Mouse (Mus musculus): Measurements from ENCODE around the gene Camta1. TPM values are rescaled to one million over a fixed set of nuclear protein-coding genes. Genes with fewer than 3 reads are reported as not detected.
"Not testable (repeated sequence)": the region's sequence is repeated elsewhere in the genome, so short reads cannot be mapped to it uniquely, and the experiment has no call there.

Camta1 gene
- polyA plus RNA-seq, 1 experiment from 2014 or later, result 83.5 TPM

DNA sequence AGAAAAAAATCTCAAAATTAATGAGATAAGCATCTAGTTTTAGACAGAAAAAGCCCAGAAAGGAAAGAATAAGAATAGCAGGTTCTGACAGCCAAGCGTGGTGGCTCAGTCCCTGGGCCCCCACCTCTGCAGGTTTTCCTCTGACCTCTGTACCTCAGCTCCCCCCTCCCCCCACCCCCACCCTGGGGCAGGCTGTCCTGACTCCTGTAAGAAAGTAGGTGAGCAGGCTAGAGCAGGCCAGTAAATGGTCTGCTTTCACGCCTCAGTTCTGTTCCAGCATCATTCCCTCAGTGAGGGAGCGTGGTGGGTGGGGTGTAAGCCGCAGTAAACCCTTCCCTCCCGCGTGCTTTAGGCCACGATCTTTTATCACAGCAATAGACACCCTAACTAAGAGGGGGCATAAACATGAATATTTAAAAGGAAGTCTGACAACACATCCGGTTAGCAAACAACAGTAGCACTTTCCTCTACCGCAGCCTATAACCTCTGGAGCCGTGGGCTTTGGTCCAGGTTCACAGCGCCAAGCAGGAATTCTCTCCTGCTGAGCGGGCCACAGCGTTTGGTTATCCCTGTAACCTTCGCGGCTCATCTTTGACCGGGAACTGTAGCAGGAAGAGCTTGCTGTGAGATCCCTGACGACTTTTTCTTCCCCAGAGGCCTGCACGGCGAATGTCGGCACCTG is 972.3 kb downstream of the Camta1 start:
- peak; percentile 66; the same call in 1 of the 2 replicates for ATAC-seq (ENCODE audit: low FRiP score, low TSS enrichment)
- WGBS, result 35% methylated on average over 20 of the region's 20 CpGs
- peak overlapping the region; percentile 80 for H3K27ac ChIP-seq (ENCODE audit: low read length)
- H3K36me3 ChIP-seq (ENCODE audit: insufficient read depth, low read length), result no peaks in the 10 kb centered on the region
- no peaks in the 10 kb centered on the region for H3K9me3 ChIP-seq (ENCODE audit: low read length)
- peaks cover 26% of the 10 kb centered on the region for H3K4me1 ChIP-seq (ENCODE audit: insufficient read depth, low read length)
- peak overlapping the region; percentile 40 for H3K4me2 ChIP-seq (replicated peaks; ENCODE audit: low read depth, low read length)
- H3K4me3 ChIP-seq (ENCODE audit: low read length), result 0 out of 2 replicates have a peak overlapping the region, but pooled peaks have one; percentile 5
- H3K27me3 ChIP-seq (ENCODE audit: insufficient read depth, low read length), result no peaks in the 10 kb centered on the region
- peak overlapping the region; percentile 26; the same call in 1 of the 2 replicates for H3K9ac ChIP-seq (replicated peaks; ENCODE audit: low read length)

GRCm38 (mm10) chr4:150888492-150888891 is 973.2 kb downstream of the Camta1 start:
- no peak for ATAC-seq (ENCODE audit: low FRiP score, low TSS enrichment)
- Histone ChIP-seq H3K4me2 (replicated peaks; ENCODE audit: low read depth, low read length) (no peak overlapping the region), H3K4me1 (ENCODE audit: insufficient read depth, low read length) (peaks cover 26% of the 10 kb centered on the region), H3K4me3 (ENCODE audit: low read length) (no peak overlapping the region), H3K36me3 (ENCODE audit: insufficient read depth, low read length) (no peaks in the 10 kb centered on the region), H3K9ac (replicated peaks; ENCODE audit: low read length) (no peak overlapping the region), H3K27me3 (ENCODE audit: insufficient read depth, low read length) (no peaks in the 10 kb centered on the region), H3K27ac (ENCODE audit: low read length) (no peak overlapping the region), H3K9me3 (ENCODE audit: low read length) (no peaks in the 10 kb centered on the region)
- 71% methylated on average over 4 of the region's 4 CpGs for WGBS

GRCm38 (mm10) chr4:150887903-150888302 is 973.8 kb downstream of the Camta1 start:
- H3K36me3 ChIP-seq (ENCODE audit: insufficient read depth, low read length), result no peaks in the 10 kb centered on the region
- H3K9me3 ChIP-seq (ENCODE audit: low read length), result no peaks in the 10 kb centered on the region
- no peak overlapping the region for H3K9ac ChIP-seq (replicated peaks; ENCODE audit: low read length)
- H3K27ac ChIP-seq (ENCODE audit: low read length), result no peak overlapping the region
- 66% methylated on average over 5 of the region's 5 CpGs for WGBS
- no peaks in the 10 kb centered on the region for H3K27me3 ChIP-seq (ENCODE audit: insufficient read depth, low read length)
- H3K4me2 ChIP-seq (replicated peaks; ENCODE audit: low read depth, low read length), result no peak overlapping the region
- H3K4me3 ChIP-seq (ENCODE audit: low read length), result no peak overlapping the region
- ATAC-seq (ENCODE audit: low FRiP score, low TSS enrichment), result no peak; the same call in 1 of the 2 replicates
- H3K4me1 ChIP-seq (ENCODE audit: insufficient read depth, low read length), result peaks cover 26% of the 10 kb centered on the region

DNA sequence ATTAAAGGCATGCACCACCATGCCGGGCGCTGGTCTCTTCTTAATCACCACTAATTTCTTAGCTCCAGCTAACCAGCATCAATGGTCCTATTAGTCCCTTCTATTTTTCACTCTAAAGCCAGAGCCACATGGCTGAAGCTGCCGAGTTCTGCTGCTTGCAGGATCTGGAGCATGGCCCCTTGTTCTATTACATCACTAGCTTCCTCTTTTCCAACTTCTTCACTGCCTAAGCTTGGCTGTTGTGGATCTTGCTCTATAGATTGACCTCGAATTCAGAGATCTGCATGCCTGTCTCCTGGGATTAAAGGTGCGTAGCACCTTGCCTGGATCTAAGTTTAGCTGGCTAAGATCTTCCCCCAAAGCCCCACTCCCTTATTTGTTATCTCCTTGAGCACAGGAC is 979.0 kb downstream of the Camta1 start:
- WGBS, result 87% methylated on average over 5 of the region's 5 CpGs
- Histone ChIP-seq H3K4me2 (replicated peaks; ENCODE audit: low read depth, low read length) (no peak overlapping the region), H3K27ac (ENCODE audit: low read length) (no peak overlapping the region), H3K4me1 (ENCODE audit: insufficient read depth, low read length) (no peaks in the 10 kb centered on the region), H3K4me3 (ENCODE audit: low read length) (no peak overlapping the region), H3K36me3 (ENCODE audit: insufficient read depth, low read length) (no peaks in the 10 kb centered on the region), H3K27me3 (ENCODE audit: insufficient read depth, low read length) (no peaks in the 10 kb centered on the region), H3K9me3 (ENCODE audit: low read length) (peaks cover 25% of the 10 kb centered on the region), H3K9ac (replicated peaks; ENCODE audit: low read length) (no peak overlapping the region)
- ATAC-seq (ENCODE audit: low FRiP score, low TSS enrichment), result no peak

DNA sequence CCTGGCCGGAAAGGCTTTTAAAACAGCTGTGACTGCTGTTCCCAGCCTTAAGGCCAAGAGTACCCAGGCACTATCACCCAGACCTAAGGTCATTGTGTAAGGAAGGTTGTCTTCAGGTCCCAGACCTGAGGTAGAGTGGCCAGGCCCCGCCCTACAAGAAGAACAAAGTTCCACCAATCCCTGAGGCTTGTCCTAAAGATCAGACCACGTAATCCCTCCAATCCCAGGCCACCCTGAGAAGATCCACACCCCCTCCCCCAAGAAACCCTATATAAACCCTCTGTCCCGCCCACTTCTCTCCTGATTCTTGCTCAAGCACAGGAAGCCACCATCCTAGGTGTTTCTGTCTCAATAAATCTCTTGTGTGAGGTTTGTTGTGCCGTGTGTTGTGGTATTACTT is 981.3 kb downstream of the Camta1 start:
- H3K36me3 ChIP-seq (ENCODE audit: insufficient read depth, low read length), result no peaks in the 10 kb centered on the region
- peaks cover 25% of the 10 kb centered on the region for H3K9me3 ChIP-seq (ENCODE audit: low read length)
- no peak overlapping the region for H3K4me3 ChIP-seq (ENCODE audit: low read length)
- no peak overlapping the region for H3K9ac ChIP-seq (replicated peaks; ENCODE audit: low read length)
- no peak overlapping the region for H3K27ac ChIP-seq (ENCODE audit: low read length)
- no peaks in the 10 kb centered on the region for H3K27me3 ChIP-seq (ENCODE audit: insufficient read depth, low read length)
- H3K4me1 ChIP-seq (ENCODE audit: insufficient read depth, low read length), result no peaks in the 10 kb centered on the region
- WGBS, result 90% methylated on average over 5 of the region's 5 CpGs
- ATAC-seq (ENCODE audit: low FRiP score, low TSS enrichment), result no peak
- no peak overlapping the region for H3K4me2 ChIP-seq (replicated peaks; ENCODE audit: low read depth, low read length)

DNA sequence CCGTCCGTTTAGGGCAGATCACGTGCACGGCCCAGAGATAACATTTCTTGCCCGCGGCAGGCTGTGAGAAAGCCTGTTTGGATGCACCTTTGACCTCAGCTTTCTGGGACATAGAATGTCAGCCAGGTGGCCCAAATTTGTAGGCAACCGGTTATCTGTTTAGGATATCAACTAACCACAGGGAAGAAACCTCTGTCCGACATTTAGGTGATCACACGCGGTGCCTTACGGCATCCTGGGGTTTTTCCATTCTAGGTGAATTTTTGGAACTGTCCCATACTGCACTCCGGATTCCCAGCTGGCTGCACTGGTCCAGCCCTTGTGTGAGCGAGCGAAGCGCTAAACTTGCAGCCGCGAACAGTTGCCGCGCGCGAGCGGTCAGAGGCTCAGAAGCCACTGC is 982.0 kb downstream of the Camta1 start:
- peaks cover 25% of the 10 kb centered on the region for H3K9me3 ChIP-seq (ENCODE audit: low read length)
- no peak overlapping the region for H3K4me3 ChIP-seq (ENCODE audit: low read length)
- 94% methylated on average over 22 of the region's 22 CpGs for WGBS
- H3K4me2 ChIP-seq (replicated peaks; ENCODE audit: low read depth, low read length), result no peak overlapping the region
- ATAC-seq (ENCODE audit: low FRiP score, low TSS enrichment), result no peak
- no peaks in the 10 kb centered on the region for H3K4me1 ChIP-seq (ENCODE audit: insufficient read depth, low read length)
- H3K27ac ChIP-seq (ENCODE audit: low read length), result no peak overlapping the region
- H3K9ac ChIP-seq (replicated peaks; ENCODE audit: low read length), result no peak overlapping the region
- no peaks in the 10 kb centered on the region for H3K36me3 ChIP-seq (ENCODE audit: insufficient read depth, low read length)
- no peaks in the 10 kb centered on the region for H3K27me3 ChIP-seq (ENCODE audit: insufficient read depth, low read length)

- no peak for ATAC-seq (ENCODE audit: low FRiP score, low TSS enrichment)
- H3K4me1 ChIP-seq (ENCODE audit: insufficient read depth, low read length), result peaks cover 22% of the 10 kb centered on the region
- WGBS, result 84% methylated on average over 10 of the region's 10 CpGs
Measured at GRCm38 (mm10) chr4:150875393-150875792, 986.3 kb downstream of the Camta1 start.

GRCm38 (mm10) chr4:150874416-150874815 is 987.3 kb downstream of the Camta1 start:
- WGBS, result 63% methylated on average over 4 of the region's 4 CpGs
- not testable (repeated sequence) for H3K4me3 ChIP-seq (ENCODE audit: low read length); H3K27me3 ChIP-seq (ENCODE audit: insufficient read depth, low read length); H3K9ac ChIP-seq (replicated peaks; ENCODE audit: low read length); H3K27ac ChIP-seq (ENCODE audit: low read length); ATAC-seq (ENCODE audit: low FRiP score, low TSS enrichment); H3K4me2 ChIP-seq (replicated peaks; ENCODE audit: low read depth, low read length); H3K36me3 ChIP-seq (ENCODE audit: insufficient read depth, low read length)
- Histone ChIP-seq H3K4me1 (ENCODE audit: insufficient read depth, low read length) (peaks cover 32% of the 10 kb centered on the region), H3K9me3 (ENCODE audit: low read length) (peaks cover 15% of the 10 kb centered on the region)

More at GRCm38 (mm10) chr4:150875393-150875792, 986.3 kb downstream of the Camta1 start:
- no peak overlapping the region for H3K4me2 ChIP-seq (replicated peaks; ENCODE audit: low read depth, low read length)
- H3K27ac ChIP-seq (ENCODE audit: low read length), result no peak overlapping the region
- no peaks in the 10 kb centered on the region for H3K36me3 ChIP-seq (ENCODE audit: insufficient read depth, low read length)
- no peaks in the 10 kb centered on the region for H3K27me3 ChIP-seq (ENCODE audit: insufficient read depth, low read length)
- H3K4me3 ChIP-seq (ENCODE audit: low read length), result no peak overlapping the region
- H3K9me3 ChIP-seq (ENCODE audit: low read length), result peaks cover 25% of the 10 kb centered on the region
- no peak overlapping the region for H3K9ac ChIP-seq (replicated peaks; ENCODE audit: low read length)

GRCm38 (mm10) chr4:150872681-150873080 is 989.0 kb downstream of the Camta1 start:
- 0 out of 2 replicates have a peak overlapping the region, but pooled peaks have one; percentile 23 for H3K27ac ChIP-seq (ENCODE audit: low read length)
- ATAC-seq (ENCODE audit: low FRiP score, low TSS enrichment), result no peak
- 63% methylated on average over 8 of the region's 8 CpGs for WGBS

DNA sequence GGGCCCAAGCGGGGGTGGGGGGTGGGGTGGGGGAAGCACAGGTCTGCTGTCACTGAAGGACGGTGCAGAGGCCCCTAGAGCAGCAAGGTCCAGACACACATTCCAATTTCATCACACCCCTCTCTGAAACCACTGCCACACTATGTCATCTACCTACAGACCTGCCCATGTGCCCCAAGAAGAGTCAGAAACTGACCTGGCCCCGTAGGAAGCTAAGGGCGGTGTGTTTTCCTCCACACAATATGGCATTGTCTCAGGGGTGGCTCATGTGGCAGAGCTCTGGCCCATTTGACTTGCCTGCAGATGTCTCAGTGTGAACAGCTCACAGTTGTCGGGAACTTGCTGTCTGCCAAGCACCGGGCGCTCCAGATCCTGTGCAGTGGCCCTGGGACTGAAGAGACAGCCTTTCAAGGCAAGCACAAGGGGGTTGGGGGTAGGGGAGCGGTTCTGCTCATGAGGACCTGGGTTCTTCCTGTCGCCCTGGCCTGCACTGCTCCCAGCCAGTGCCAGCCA is 989.5 kb downstream of the Camta1 start:
- peak; percentile 33 for ATAC-seq (ENCODE audit: low FRiP score, low TSS enrichment)
- Histone ChIP-seq H3K4me3 (ENCODE audit: low read length) (no peak overlapping the region), H3K9ac (replicated peaks; ENCODE audit: low read length) (no peak overlapping the region; the same call in 1 of the 2 replicates), H3K36me3 (ENCODE audit: insufficient read depth, low read length) (peaks cover 7% of the 10 kb centered on the region; the same call in 1 of the 2 replicates), H3K4me1 (ENCODE audit: insufficient read depth, low read length) (peaks cover 35% of the 10 kb centered on the region), H3K4me2 (replicated peaks; ENCODE audit: low read depth, low read length) (no peak overlapping the region), H3K27ac (ENCODE audit: low read length) (peak overlapping the region; percentile 23), H3K9me3 (ENCODE audit: low read length) (no peaks in the 10 kb centered on the region), H3K27me3 (ENCODE audit: insufficient read depth, low read length) (no peaks in the 10 kb centered on the region)
- WGBS, result 32% methylated on average over 9 of the region's 9 CpGs

More at GRCm38 (mm10) chr4:150872681-150873080, 989.0 kb downstream of the Camta1 start:
- Histone ChIP-seq H3K4me2 (replicated peaks; ENCODE audit: low read depth, low read length) (no peak overlapping the region), H3K9me3 (ENCODE audit: low read length) (no peaks in the 10 kb centered on the region), H3K27me3 (ENCODE audit: insufficient read depth, low read length) (no peaks in the 10 kb centered on the region), H3K4me1 (ENCODE audit: insufficient read depth, low read length) (peaks cover 35% of the 10 kb centered on the region), H3K36me3 (ENCODE audit: insufficient read depth, low read length) (peaks cover 3% of the 10 kb centered on the region; the same call in 1 of the 2 replicates), H3K9ac (replicated peaks; ENCODE audit: low read length) (no peak overlapping the region), H3K4me3 (ENCODE audit: low read length) (no peak overlapping the region)

All from kidney, embryonic 16.5 days (tissue).